Mouse (Mus musculus): ENCODE measurements around the gene Tor1aip2. TPM values are rescaled to one million over a fixed set of nuclear protein-coding genes. Genes with fewer than 3 reads are reported as not detected.

The Tor1aip2 gene
- polyA plus RNA-seq, 1 experiment from 2014 or later = 130 TPM

- Histone ChIP-seq H3K36me3 (ENCODE audit: control insufficient read depth, insufficient read depth, low read length) (peaks cover 46% of the 10 kb centered on the region), H3K27me3 (ENCODE audit: control insufficient read depth, insufficient read depth, low read length) (no peaks in the 10 kb centered on the region), H3K9me3 (ENCODE audit: control insufficient read depth, low read length) (no peaks in the 10 kb centered on the region), H3K27ac (ENCODE audit: low read depth, low read length) (no peak overlapping the region), H3K9ac (ENCODE audit: low read depth, low read length) (no peak overlapping the region), H3K4me2 (replicated peaks; ENCODE audit: low read depth, low read length) (no peak overlapping the region), H3K4me1 (ENCODE audit: control insufficient read depth, insufficient read depth, low read length) (no peaks in the 10 kb centered on the region), H3K4me3 (ENCODE audit: low read length) (no peak overlapping the region)
- no peak for ATAC-seq (ENCODE audit: low FRiP score, low TSS enrichment)
- 86% methylated on average over 1 of the region's 1 CpGs for WGBS
Observed at GRCm38 (mm10) chr1:156009003-156009402, 26.2 kb upstream of the Tor1aip2 start.

DNA sequence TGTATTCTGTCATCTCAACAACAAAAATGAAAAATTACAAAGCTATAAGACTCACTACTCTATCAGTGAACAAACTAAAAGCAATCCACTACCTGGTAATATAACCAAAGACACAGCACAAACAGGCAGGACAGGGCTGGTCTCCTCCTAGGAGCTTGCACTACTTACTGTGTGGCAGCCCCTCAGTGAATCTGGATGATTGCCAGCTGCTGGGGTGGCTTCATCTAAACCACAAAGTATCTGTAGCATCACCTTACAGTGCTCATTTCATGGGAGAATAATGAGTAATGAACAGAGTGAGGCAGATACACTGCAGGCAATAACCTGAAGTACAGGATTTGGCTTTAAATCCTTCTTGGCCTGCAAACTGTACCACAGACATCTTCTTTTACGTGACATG is 15.4 kb upstream of the Tor1aip2 start:
- H3K9ac ChIP-seq (ENCODE audit: low read depth, low read length) = no peak overlapping the region
- ATAC-seq (ENCODE audit: low FRiP score, low TSS enrichment) = no peak
- no peak overlapping the region for H3K4me2 ChIP-seq (replicated peaks; ENCODE audit: low read depth, low read length)
- no peaks in the 10 kb centered on the region for H3K4me1 ChIP-seq (ENCODE audit: control insufficient read depth, insufficient read depth, low read length)
- H3K27me3 ChIP-seq (ENCODE audit: control insufficient read depth, insufficient read depth, low read length) = no peaks in the 10 kb centered on the region
- WGBS = 88% methylated on average over 1 of the region's 1 CpGs
- H3K9me3 ChIP-seq (ENCODE audit: control insufficient read depth, low read length) = no peaks in the 10 kb centered on the region
- peaks cover 58% of the 10 kb centered on the region for H3K36me3 ChIP-seq (ENCODE audit: control insufficient read depth, insufficient read depth, low read length)
- H3K4me3 ChIP-seq (ENCODE audit: low read length) = no peak overlapping the region
- no peak overlapping the region for H3K27ac ChIP-seq (ENCODE audit: low read depth, low read length)

DNA sequence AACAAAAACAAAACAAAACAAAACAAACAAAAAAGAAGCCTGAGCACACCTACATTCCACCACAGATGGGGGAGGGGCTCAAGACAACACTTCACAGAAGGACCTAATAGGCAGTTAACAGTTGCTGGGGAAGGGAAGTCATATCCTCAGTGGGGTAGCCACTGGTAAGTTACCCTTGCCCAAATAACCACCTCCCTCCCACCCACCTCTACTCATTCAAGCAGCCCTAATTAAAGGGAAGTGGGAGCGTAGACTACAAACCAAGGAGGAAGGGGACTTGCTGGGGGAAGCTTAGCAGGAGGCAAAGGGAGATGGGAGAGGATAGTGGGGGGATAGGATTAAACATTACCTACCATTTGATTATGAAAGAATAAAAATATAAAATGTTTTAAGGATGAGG is 14.8 kb upstream of the Tor1aip2 start:
- no peak overlapping the region for H3K27ac ChIP-seq (ENCODE audit: low read depth, low read length)
- H3K4me3 ChIP-seq (ENCODE audit: low read length) = no peak overlapping the region
- H3K4me2 ChIP-seq (replicated peaks; ENCODE audit: low read depth, low read length) = no peak overlapping the region
- WGBS = 78% methylated on average over 1 of the region's 1 CpGs
- H3K36me3 ChIP-seq (ENCODE audit: control insufficient read depth, insufficient read depth, low read length) = peaks cover 57% of the 10 kb centered on the region
- ATAC-seq (ENCODE audit: low FRiP score, low TSS enrichment) = no peak
- H3K9me3 ChIP-seq (ENCODE audit: control insufficient read depth, low read length) = no peaks in the 10 kb centered on the region
- H3K9ac ChIP-seq (ENCODE audit: low read depth, low read length) = no peak overlapping the region
- H3K4me1 ChIP-seq (ENCODE audit: control insufficient read depth, insufficient read depth, low read length) = no peaks in the 10 kb centered on the region
- no peaks in the 10 kb centered on the region for H3K27me3 ChIP-seq (ENCODE audit: control insufficient read depth, insufficient read depth, low read length)

DNA sequence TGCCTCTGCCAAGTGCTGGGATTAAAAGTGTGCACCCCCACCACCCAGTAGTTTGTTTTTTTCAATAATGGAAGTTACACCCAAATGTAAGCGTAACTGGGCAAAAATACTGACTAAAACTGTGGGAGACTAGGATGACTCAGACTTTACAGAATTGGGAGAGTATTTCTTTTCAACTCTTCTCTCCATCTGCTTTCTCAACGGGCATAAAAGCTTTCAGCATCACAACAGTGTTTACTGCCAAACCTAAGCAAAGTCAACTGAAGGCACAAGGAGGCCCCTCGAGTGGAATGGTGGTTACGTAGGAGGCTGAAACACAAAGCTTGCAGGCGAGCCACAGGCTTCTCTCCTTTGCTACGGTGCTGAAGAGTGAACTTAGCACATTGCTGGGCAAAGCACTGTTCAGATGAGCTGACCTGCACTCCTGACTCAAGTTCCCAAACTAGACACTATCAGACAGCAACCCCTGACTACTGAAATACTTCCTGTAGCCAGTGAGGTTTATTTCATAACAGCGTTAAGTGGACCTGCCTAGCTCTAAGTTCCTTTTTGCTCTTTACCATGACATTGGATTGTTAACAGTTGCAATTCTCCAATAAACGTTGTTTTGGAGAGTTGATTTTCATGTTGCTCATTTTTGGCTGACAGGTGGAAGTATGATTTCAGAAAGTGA is 10.2 kb upstream of the Tor1aip2 start:
- Histone ChIP-seq H3K27me3 (ENCODE audit: control insufficient read depth, insufficient read depth, low read length) (no peaks in the 10 kb centered on the region), H3K9me3 (ENCODE audit: control insufficient read depth, low read length) (no peaks in the 10 kb centered on the region), H3K4me3 (ENCODE audit: low read length) (no peak overlapping the region), H3K36me3 (ENCODE audit: control insufficient read depth, insufficient read depth, low read length) (peaks cover 41% of the 10 kb centered on the region), H3K27ac (ENCODE audit: low read depth, low read length) (no peak overlapping the region), H3K4me2 (replicated peaks; ENCODE audit: low read depth, low read length) (no peak overlapping the region), H3K4me1 (ENCODE audit: control insufficient read depth, insufficient read depth, low read length) (no peaks in the 10 kb centered on the region), H3K9ac (ENCODE audit: low read depth, low read length) (no peak overlapping the region)
- no peak for ATAC-seq (ENCODE audit: low FRiP score, low TSS enrichment)
- 75% methylated on average over 8 of the region's 8 CpGs for WGBS

GRCm38 (mm10) chr1:156027849-156028248 is 7.4 kb upstream of the Tor1aip2 start:
- no peak for ATAC-seq (ENCODE audit: low FRiP score, low TSS enrichment)
- H3K36me3 ChIP-seq (ENCODE audit: control insufficient read depth, insufficient read depth, low read length) = peaks cover 52% of the 10 kb centered on the region
- H3K27me3 ChIP-seq (ENCODE audit: control insufficient read depth, insufficient read depth, low read length) = no peaks in the 10 kb centered on the region
- no peak overlapping the region for H3K4me3 ChIP-seq (ENCODE audit: low read length)
- H3K4me1 ChIP-seq (ENCODE audit: control insufficient read depth, insufficient read depth, low read length) = no peaks in the 10 kb centered on the region
- H3K9ac ChIP-seq (ENCODE audit: low read depth, low read length) = no peak overlapping the region
- WGBS = 94% methylated on average over 3 of the region's 3 CpGs
- no peak overlapping the region for H3K4me2 ChIP-seq (replicated peaks; ENCODE audit: low read depth, low read length)
- H3K9me3 ChIP-seq (ENCODE audit: control insufficient read depth, low read length) = no peaks in the 10 kb centered on the region
- H3K27ac ChIP-seq (ENCODE audit: low read depth, low read length) = no peak overlapping the region

DNA sequence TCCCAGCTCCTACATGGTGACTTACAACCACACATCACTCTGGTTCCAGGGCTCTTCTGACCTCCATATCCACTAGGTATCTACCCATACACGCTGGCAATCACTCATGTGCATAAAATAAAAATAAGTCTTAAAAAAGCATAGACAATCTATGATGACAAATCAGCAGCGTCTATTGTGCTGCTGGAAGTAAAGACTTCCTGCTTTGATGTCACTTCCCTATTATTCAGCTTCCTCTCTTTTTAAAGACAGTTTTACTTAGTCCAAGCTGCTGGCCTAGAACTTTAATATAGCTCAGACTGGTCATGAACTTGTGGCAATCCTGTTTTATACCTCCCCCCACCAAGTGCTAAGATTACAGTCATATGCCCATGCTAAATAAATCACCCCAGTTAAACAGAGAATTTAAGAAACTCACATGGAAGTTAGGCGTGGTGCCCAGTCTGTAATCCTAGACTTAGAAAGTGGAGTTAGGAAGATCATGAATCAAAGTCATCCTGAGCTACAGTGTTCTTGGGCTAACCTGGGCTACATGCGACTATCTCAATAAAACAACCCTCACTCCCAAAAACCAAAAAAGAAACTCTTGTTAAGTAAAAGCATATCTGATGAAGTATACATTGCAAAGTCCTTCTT is 6.7 kb upstream of the Tor1aip2 start:
- H3K27ac ChIP-seq (ENCODE audit: low read depth, low read length) = no peak overlapping the region
- H3K9ac ChIP-seq (ENCODE audit: low read depth, low read length) = no peak overlapping the region
- H3K4me2 ChIP-seq (replicated peaks; ENCODE audit: low read depth, low read length) = no peak overlapping the region
- peaks cover 56% of the 10 kb centered on the region for H3K36me3 ChIP-seq (ENCODE audit: control insufficient read depth, insufficient read depth, low read length)
- WGBS = 83% methylated on average over 4 of the region's 4 CpGs
- H3K4me3 ChIP-seq (ENCODE audit: low read length) = no peak overlapping the region
- H3K9me3 ChIP-seq (ENCODE audit: control insufficient read depth, low read length) = no peaks in the 10 kb centered on the region
- H3K27me3 ChIP-seq (ENCODE audit: control insufficient read depth, insufficient read depth, low read length) = no peaks in the 10 kb centered on the region
- H3K4me1 ChIP-seq (ENCODE audit: control insufficient read depth, insufficient read depth, low read length) = no peaks in the 10 kb centered on the region
- ATAC-seq (ENCODE audit: low FRiP score, low TSS enrichment) = no peak

DNA sequence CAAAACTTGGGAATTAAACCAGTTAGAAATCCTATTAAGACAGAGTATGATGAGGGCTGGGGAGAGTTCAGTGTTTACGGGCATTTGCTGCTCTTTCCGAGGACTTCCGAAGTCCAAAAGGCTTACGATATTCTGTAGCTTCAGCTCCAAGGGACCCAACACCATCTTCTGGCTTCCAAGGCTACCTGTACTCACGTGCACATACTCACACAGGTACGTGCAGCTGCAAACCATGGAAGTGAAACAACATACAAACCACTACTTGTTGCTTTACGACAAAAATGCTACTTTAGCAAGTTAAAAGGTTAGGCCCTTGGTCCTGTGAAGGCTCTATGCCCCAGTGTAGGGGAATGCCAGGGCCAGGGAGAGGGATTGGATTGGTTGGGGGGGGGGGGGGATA is 1.3 kb upstream of the Tor1aip2 start:
- peaks cover 46% of the 10 kb centered on the region for H3K36me3 ChIP-seq (ENCODE audit: control insufficient read depth, insufficient read depth, low read length)
- ATAC-seq (ENCODE audit: low FRiP score, low TSS enrichment) = no peak
- no peaks in the 10 kb centered on the region for H3K27me3 ChIP-seq (ENCODE audit: control insufficient read depth, insufficient read depth, low read length)
- H3K4me1 ChIP-seq (ENCODE audit: control insufficient read depth, insufficient read depth, low read length) = peaks cover 7% of the 10 kb centered on the region; the same call in 1 of the 2 replicates
- H3K4me3 ChIP-seq (ENCODE audit: low read length) = no peak overlapping the region
- no peaks in the 10 kb centered on the region for H3K9me3 ChIP-seq (ENCODE audit: control insufficient read depth, low read length)
- no peak overlapping the region for H3K4me2 ChIP-seq (replicated peaks; ENCODE audit: low read depth, low read length)
- WGBS = 97% methylated on average over 7 of the region's 7 CpGs
- no peak overlapping the region for H3K9ac ChIP-seq (ENCODE audit: low read depth, low read length)
- H3K27ac ChIP-seq (ENCODE audit: low read depth, low read length) = no peak overlapping the region

DNA sequence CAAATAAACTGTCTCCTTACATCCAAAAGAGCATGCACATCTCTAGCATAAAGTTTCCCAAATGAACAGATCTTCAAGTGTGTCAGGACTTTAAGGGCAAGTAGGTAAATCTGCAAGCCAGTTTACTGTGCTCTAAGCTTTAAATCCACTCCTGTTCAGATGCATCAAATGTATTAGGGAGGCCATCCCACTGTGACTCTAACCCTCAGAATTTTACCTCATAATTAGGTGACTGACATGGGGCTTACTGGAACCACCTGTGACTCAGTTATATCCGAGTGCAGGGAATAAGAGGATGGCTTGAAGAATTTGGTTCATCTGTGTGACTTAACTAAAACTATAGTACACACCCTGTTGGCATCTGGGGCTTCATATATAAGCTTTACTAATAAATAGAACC is 542 bp upstream of the Tor1aip2 start:
- ATAC-seq (ENCODE audit: low FRiP score, low TSS enrichment) = no peak
- WGBS = 22% methylated on average over 1 of the region's 1 CpGs
- H3K27ac ChIP-seq (ENCODE audit: low read depth, low read length) = peak overlapping the region; percentile 100; the same call in 1 of the 2 replicates
- H3K4me3 ChIP-seq (ENCODE audit: low read length) = peak overlapping the region; percentile 80
- peaks cover 38% of the 10 kb centered on the region for H3K36me3 ChIP-seq (ENCODE audit: control insufficient read depth, insufficient read depth, low read length)
- no peaks in the 10 kb centered on the region for H3K27me3 ChIP-seq (ENCODE audit: control insufficient read depth, insufficient read depth, low read length)
- H3K9ac ChIP-seq (ENCODE audit: low read depth, low read length) = peak overlapping the region; percentile 94
- H3K4me2 ChIP-seq (replicated peaks; ENCODE audit: low read depth, low read length) = peak overlapping the region; percentile 75
- H3K4me1 ChIP-seq (ENCODE audit: control insufficient read depth, insufficient read depth, low read length) = peaks cover 7% of the 10 kb centered on the region; the same call in 1 of the 2 replicates
- no peaks in the 10 kb centered on the region for H3K9me3 ChIP-seq (ENCODE audit: control insufficient read depth, low read length)

DNA sequence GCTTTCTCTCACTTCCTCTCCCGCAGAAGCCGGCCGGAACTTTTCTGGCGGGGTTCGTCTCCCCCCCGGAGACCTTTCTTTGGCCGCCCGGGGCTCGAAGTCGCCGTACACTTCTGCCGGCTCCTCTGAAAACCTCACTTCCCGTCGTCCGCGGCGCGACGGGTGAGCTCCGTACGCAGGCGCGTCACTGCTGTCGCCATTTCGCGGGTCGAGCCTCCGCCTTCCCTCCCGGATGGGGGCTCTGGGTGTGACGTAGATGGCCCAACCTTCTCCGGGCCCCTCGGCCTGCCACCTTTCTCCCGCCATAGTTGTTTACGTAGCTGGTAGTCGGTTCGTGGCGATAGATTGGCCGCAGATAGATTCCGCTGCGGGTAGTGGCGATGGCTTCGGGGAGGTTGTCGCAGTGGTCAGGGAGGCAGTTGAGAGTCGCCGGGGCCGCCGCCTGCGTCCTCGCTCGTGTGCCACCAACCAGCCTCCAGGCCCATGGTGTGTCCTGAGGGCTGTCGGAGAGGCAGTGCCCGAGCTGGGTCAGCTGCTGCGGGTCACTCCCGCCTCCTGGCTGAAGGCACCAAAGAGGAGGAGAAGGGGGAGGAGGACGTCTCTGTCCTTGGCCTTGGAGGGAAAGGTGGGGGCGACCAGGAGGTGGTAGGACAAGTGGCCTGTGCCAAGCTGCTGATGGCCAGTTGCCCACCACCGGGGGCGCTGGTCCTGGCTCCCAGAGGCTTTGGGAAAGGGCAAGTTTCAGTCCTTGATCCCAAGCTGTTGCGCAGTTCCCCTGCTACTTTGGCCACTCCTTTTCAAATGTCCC is 931 bp downstream of the Tor1aip2 start, which contains the start of gene Tor1aip1:
Gene Tor1aip1, minus strand, starts transcription at position 551 of the 808 bp plus-strand sequence.
- Histone ChIP-seq H3K27me3 (ENCODE audit: control insufficient read depth, insufficient read depth, low read length) (no peaks in the 10 kb centered on the region), H3K9me3 (ENCODE audit: control insufficient read depth, low read length) (no peaks in the 10 kb centered on the region), H3K4me3 (ENCODE audit: low read length) (peak within 1 kb of the TSS; percentile 80), H3K4me1 (ENCODE audit: control insufficient read depth, insufficient read depth, low read length) (peaks cover 7% of the 10 kb centered on the region; the same call in 1 of the 2 replicates), H3K27ac (ENCODE audit: low read depth, low read length) (peak within 1 kb of the TSS; percentile 100), H3K36me3 (ENCODE audit: control insufficient read depth, insufficient read depth, low read length) (peaks cover 25% of the 10 kb centered on the region), H3K4me2 (replicated peaks; ENCODE audit: low read depth, low read length) (peak within 1 kb of the TSS; percentile 75), H3K9ac (ENCODE audit: low read depth, low read length) (peak within 1 kb of the TSS; percentile 94)
- WGBS = under 1% methylated on average over 59 of the region's 59 CpGs
- peak; percentile 95 for ATAC-seq (ENCODE audit: low FRiP score, low TSS enrichment)

All from kidney, embryonic 14.5 days (tissue).